Mouse (Mus musculus): ENCODE results near the gene Ankrd26.

Ankrd26 gene

DNA sequence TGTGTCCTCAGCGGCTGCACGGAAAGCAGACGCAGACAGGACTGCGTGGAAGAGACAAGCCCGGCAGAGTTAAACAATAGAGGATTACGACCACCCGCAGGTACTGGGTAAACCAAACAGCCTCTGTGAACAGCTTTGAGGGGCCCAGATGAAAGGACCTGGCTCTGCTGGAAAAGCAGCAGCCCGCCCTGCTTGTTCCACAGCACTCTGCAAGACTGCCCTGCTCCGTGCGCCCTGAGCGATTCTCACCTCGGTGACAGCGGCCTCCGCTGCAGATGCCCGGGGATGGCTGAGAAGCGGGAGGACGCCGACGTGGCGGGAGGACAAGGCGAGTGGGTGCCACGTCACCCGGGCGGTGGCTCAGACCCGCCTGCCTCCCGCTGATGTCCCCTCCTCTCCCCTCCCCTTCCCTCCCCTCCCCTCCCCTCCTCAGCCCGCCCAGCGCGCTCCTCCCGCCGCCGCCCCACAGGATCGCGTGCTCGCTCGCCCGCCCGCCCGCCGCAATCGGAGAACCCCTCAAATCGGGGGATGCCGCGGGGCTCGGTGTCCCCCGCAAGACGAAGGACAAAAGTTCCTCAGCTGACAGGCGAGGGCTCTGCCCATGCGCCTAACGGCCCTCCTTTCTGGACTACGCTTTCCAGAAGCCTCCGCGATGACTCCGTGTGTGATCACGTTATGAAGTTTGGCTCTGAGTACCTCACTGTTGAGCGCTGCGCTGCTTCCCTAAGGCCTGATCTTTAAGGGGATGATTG, 82.9 kb downstream of the Ankrd26 start, which contains the start of gene Zfp9:
Zfp9 (minus strand) TSS at position 364 of the 752 bp plus-strand sequence.
- DNase-seq (ENCODE audit: low read depth, low spot score), result no peak

DNA sequence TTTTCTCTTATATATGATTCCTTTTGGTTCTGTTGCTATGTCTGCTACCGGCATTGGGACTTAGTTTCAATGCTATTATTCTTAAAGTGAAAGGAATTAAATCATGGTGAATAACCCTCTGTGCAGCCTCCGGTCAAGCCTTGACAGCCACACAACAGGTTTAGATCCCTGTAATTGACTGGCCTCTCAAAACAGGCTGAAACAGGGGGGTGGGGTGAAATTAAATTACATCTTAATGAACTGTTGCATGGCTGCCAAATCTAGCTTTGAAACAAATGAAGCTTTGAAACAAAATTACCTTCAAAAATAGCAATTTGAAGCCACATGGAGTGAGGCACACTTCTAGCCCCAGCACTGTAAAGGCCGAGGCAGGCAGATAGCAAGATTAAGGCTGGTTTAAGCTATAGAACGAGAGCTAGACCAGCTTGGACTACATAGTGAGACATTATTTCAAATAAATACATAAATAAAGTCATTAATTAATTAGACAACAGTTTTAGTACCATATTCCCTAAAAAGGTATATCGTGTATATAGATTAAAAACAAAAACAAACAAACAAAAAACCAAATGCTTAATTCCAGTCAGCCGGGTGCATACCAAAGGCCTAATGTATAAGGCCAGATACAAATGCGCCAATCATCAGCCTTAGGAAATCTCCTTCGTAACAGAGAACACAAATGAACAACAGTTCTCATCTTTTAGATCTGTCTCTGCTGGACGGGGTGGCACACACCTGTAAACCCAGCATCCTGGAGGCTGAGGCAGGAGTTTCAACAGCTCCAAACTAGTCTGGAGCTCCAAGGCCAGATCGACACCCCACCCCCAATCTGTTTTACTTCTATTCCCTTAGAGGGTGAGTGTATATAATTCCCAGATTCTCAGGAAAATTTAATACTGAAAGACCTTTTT, 83.9 kb downstream of the Ankrd26 start:
- no peak for DNase-seq (ENCODE audit: low read depth, low spot score)

DNA sequence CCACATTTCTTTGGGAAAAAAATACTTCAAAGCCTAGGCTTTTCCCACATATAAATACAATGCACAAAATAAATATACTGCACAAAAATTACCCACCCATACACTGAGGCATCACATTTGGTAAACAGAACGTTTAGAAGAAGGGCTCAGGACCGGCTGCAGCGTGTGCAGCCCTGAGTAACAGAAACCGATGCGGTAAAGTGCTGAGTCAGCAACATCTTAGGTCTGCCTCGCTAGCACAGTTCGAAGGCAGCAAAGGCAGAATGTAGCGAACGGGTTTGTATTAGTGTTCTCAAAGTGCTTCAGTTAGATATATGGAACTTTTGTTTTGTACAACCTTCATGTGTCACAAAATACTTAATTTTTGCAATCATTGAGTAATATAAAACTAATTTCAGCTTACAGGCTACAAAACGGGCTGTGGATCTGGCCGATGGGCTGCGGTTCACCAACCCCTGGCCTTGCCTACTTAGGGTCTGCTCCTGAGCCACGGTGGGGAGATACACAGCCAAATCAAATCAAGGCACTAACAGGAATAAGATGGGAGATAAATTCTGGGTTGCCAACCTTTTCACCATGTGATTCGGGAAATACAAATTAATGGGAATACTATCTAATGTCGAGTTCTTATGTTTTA, 99.8 kb downstream of the Ankrd26 start:
- DNase-seq (ENCODE audit: low read depth, low spot score), result no peak

DNA sequence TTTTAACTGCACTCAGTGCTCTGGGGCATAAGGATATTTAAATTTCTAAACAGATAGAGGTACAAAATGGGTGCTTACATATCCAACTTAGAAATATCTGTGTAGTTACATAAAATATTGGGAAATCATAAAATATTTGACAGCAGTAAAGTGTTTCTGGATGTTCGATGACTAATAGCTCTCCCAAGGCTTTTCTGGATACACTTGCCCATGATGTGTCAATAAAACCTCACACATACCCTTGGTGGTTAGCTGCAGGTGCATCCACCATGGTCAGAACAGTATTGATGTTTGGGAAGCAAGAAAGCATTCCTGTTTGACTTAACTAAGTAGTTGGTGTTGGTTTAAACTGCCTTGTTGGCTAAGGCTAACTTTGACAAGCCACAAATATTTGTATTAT, 104.3 kb downstream of the Ankrd26 start:
- DNase-seq (ENCODE audit: low read depth, low spot score), result no peak

DNA sequence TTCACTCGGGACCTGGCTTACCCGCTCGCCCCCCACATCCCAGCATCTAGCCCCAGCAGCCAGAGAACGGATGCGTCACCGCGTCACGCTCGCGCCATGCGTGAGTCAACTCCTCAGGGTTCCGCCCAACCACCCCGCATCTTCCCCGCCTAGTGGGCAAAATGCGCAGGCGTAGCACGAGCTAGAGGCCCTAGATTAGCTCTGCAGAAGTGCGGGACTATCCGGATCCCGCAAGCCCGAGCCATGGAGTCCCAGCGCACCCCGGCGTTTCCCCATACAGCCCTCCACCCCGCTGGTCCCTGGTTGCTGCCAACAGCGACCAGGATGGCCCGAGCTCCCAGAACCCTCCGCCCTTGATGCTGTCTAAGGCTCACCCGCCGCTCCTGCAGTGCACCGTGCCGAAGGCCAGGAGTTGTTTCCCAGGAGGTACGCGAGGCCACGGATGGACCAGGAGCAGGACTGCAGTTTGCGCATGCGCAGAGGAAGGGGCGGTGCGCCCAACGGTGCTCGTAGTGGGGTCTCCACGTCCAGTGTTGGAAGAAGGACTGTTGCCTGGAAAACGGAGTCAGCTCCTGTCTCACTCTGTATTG, 106.9 kb downstream of the Ankrd26 start, which contains the start of gene Zfp248:
Zfp248 (minus strand) TSS at position 487 of the 590 bp plus-strand sequence.
- peak; percentile 65 for DNase-seq (ENCODE audit: low read depth, low spot score)

DNA sequence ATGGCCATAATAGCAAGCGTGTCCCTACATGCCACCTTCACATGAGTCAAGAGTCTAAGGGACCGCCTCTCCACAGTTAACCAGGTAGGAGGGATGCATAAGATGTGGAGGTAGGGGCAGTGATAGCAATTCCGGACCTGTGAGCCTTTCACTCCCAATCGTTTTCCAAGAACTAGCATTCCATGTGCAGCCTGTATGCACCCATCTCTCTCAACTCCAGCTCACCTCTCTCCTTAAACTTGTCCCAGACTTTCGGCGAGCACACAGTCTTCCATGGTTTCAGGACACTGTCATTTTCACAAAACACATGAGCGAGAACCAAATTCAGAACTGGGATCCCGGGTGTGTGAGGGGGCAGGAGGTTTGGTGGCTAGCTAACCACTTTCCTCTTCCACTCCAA, 107.6 kb downstream of the Ankrd26 start:
- DNase-seq (ENCODE audit: low read depth, low spot score), result no peak
